Mouse (Mus musculus) neural tube, embryonic 15.5 days (tissue): ENCODE data around the gene Lst1. TPM values are rescaled to one million over a fixed set of nuclear protein-coding genes. Genes with fewer than 3 reads are reported as not detected.

ENCODE experiments used
- ATAC-seq: fragments of 200-750 bp; cut with Nextera tagmentation; 2 replicates; pipeline ENCODE4 v1.8.0; 2017; ENCODE audit warnings: mild to moderate bottlenecking, moderate TSS enrichment, moderate library complexity; ENCODE audit not compliant: low FRiP score
- H3K27ac ChIP-seq: fragments of 300-500 bp; sonication (generic); replicated peaks from 2 replicates; pipeline ENCODE4 v1.5.1; 2015; ENCODE audit warnings: mild to moderate bottlenecking, inconsistent platforms
- H3K27me3 ChIP-seq: fragments of 300-500 bp; sonication (generic); replicated peaks from 2 replicates; pipeline ENCODE4 v1.6.1; 2015; ENCODE audit warnings: inconsistent platforms
- H3K36me3 ChIP-seq: fragments of 300-500 bp; sonication (generic); 2 replicates; pipeline ENCODE4 v1.6.1; 2015; ENCODE audit warnings: inconsistent platforms
- H3K4me1 ChIP-seq: fragments of 300-500 bp; sonication (generic); 2 replicates; pipeline ENCODE4 v1.6.1; 2015; ENCODE audit warnings: inconsistent platforms
- H3K4me2 ChIP-seq: fragments of 300-500 bp; sonication (generic); 2 replicates; pipeline ENCODE4 v1.6.1; 2015; ENCODE audit warnings: inconsistent platforms, mild to moderate bottlenecking, moderate library complexity
- H3K4me3 ChIP-seq: fragments of 300-500 bp; sonication (generic); replicated peaks from 2 replicates; pipeline ENCODE4 v1.5.1; 2015; ENCODE audit warnings: mild to moderate bottlenecking, inconsistent platforms
- H3K9ac ChIP-seq: fragments of 300-500 bp; sonication (generic); replicated peaks from 2 replicates; pipeline ENCODE4 v1.6.1; 2015; ENCODE audit warnings: mild to moderate bottlenecking, inconsistent platforms
- H3K9me3 ChIP-seq: fragments of 300-500 bp; sonication (generic); replicated peaks from 2 replicates; pipeline ENCODE4 v1.6.1; 2016; ENCODE audit warnings: inconsistent platforms
- WGBS: fragments of 180-500 bp; shearing (Covaris S2); methylation state at CpG from one replicate; pipeline ENCODE4 v1.1.7; 2015; ENCODE audit warnings: mixed read lengths; 5-methylcytosine and 5-hydroxymethylcytosine counted together
- polyA plus RNA-seq: library from polyadenylated mRNA; unstranded; fragments of >200 nt; fragmentation: Nextera tagmentation; extraction: Ambion mirVana; gene quantifications from 2 replicates; pipeline ENCODE4 v1.2.1, GENCODE M21; 2015

The Lst1 gene
- polyA plus RNA-seq, 1 experiment from 2014 or later, result 8.3 TPM

GRCm38 (mm10) chr17:35204494-35205379, 16.5 kb upstream of the Lst1 start, which contains the start of gene Lta:
Gene Lta, minus strand, starts transcription at chr17:35205351.
- 36% methylated on average over 20 of the region's 20 CpGs for WGBS
- no peak within 1 kb of the TSS for H3K4me2 ChIP-seq

DNA sequence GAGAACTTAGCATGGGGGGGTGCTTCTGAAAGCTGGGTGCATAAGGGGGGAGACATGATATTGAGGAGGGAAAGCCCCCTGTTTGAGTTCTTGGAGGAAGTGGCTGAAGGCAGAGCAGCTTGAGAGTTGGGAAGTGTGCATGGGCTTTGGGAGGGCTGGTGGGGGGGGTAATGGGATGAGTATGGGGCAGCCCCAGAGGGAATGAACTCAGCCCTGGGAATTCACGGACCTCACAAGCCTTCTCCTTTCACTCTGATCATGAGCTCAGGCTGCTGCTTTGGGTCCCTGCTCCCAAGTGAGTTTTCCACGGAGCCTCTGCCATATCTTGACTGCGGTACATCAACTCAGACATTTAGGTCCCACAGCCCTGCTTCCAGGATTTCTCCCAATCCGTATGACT, 14.2 kb upstream of the Lst1 start:
- Histone ChIP-seq H3K27ac (no peak overlapping the region), H3K4me1 (no peaks in the 10 kb centered on the region), H3K4me3 (no peak overlapping the region), H3K9me3 (no peaks in the 10 kb centered on the region), H3K4me2 (no peak overlapping the region), H3K27me3 (peaks cover 30% of the 10 kb centered on the region), H3K9ac (no peak overlapping the region), H3K36me3 (no peaks in the 10 kb centered on the region)
- 82% methylated on average over 4 of the region's 4 CpGs for WGBS
- ATAC-seq, result no peak

More at GRCm38 (mm10) chr17:35204494-35205379, 16.5 kb upstream of the Lst1 start, which contains the start of gene Lta:
- Histone ChIP-seq H3K36me3 (no peaks in the 10 kb centered on the region), H3K9me3 (no peaks in the 10 kb centered on the region), H3K9ac (no peak within 1 kb of the TSS), H3K4me1 (no peaks in the 10 kb centered on the region), H3K27ac (no peak within 1 kb of the TSS), H3K27me3 (peaks cover 24% of the 10 kb centered on the region), H3K4me3 (no peak within 1 kb of the TSS)
- no peak for ATAC-seq

- WGBS, result 37% methylated on average over 13 of the region's 13 CpGs
- H3K36me3 ChIP-seq, result no peaks in the 10 kb centered on the region
- H3K27ac ChIP-seq, result no peak within 1 kb of the TSS
- H3K4me2 ChIP-seq, result no peak within 1 kb of the TSS
- no peaks in the 10 kb centered on the region for H3K9me3 ChIP-seq
- H3K9ac ChIP-seq, result no peak within 1 kb of the TSS
- peaks cover 35% of the 10 kb centered on the region for H3K27me3 ChIP-seq
- no peak for ATAC-seq
- H3K4me1 ChIP-seq, result no peaks in the 10 kb centered on the region
- no peak within 1 kb of the TSS for H3K4me3 ChIP-seq
Measured at GRCm38 (mm10) chr17:35201787-35202186, 13.5 kb upstream of the Lst1 start, which contains the start of gene Tnf. Gene Tnf, minus strand, starts transcription at chr17:35202007.

DNA sequence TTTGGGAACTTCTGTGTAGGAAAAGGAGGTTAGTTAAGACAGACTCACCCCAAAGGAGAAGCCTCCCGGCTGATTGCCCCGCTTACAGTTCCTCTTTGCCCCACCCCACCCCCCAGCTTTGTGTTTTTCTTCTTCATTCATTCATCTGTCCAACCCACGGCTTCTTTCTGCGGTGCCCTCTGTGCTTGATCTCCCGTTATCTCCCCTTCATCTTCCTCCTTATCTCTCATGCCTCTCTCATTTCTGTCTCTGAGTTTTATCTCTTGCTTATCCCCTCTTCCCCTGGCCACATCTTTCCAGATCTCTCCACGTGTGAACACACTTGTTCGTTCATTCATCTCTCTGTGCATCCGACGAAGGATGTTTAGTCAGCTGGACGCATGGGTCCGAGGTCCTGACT, 12.9 kb upstream of the Lst1 start:
- Histone ChIP-seq H3K4me3 (no peak overlapping the region), H3K36me3 (no peaks in the 10 kb centered on the region), H3K9ac (no peak overlapping the region), H3K27ac (no peak overlapping the region), H3K4me2 (no peak overlapping the region), H3K27me3 (peaks cover 41% of the 10 kb centered on the region), H3K4me1 (peaks cover 3% of the 10 kb centered on the region), H3K9me3 (no peaks in the 10 kb centered on the region)
- WGBS, result 77% methylated on average over 11 of the region's 11 CpGs
- no peak for ATAC-seq

GRCm38 (mm10) chr17:35200398-35200797, 12.2 kb upstream of the Lst1 start:
- Histone ChIP-seq H3K9me3 (no peaks in the 10 kb centered on the region), H3K4me3 (no peak overlapping the region), H3K9ac (no peak overlapping the region), H3K27me3 (peaks cover 48% of the 10 kb centered on the region), H3K36me3 (no peaks in the 10 kb centered on the region), H3K4me1 (peaks cover 10% of the 10 kb centered on the region), H3K27ac (no peak overlapping the region), H3K4me2 (no peak overlapping the region)
- ATAC-seq, result no peak
- WGBS, result 90% methylated on average over 11 of the region's 11 CpGs

DNA sequence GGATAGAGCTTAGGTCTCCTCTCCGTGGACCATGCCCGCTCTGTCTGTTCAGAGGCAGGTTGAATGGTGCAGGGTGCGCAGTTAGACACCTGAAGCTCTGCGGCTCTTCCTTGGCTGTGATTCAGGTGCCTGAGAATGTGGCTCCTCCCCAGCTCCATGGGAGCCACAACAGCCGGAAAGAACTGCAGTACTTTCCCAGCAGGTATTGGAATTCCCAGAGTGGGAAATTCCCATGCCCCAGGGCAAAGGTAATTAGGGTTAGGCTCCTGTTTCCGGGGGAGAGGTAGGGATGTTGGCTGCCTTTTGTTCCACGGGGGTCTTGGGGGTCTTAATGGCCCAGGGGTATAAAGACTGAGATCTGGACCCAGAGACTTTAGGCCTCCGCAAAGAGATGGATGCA, 10.7 kb upstream of the Lst1 start:
- 21% methylated on average over 8 of the region's 8 CpGs for WGBS
- H3K4me3 ChIP-seq, result no peak overlapping the region
- H3K36me3 ChIP-seq, result no peaks in the 10 kb centered on the region
- peaks cover 50% of the 10 kb centered on the region for H3K27me3 ChIP-seq
- H3K9ac ChIP-seq, result no peak overlapping the region
- no peak overlapping the region for H3K4me2 ChIP-seq
- no peak for ATAC-seq
- H3K9me3 ChIP-seq, result no peaks in the 10 kb centered on the region
- H3K27ac ChIP-seq, result no peak overlapping the region
- peaks cover 16% of the 10 kb centered on the region for H3K4me1 ChIP-seq

DNA sequence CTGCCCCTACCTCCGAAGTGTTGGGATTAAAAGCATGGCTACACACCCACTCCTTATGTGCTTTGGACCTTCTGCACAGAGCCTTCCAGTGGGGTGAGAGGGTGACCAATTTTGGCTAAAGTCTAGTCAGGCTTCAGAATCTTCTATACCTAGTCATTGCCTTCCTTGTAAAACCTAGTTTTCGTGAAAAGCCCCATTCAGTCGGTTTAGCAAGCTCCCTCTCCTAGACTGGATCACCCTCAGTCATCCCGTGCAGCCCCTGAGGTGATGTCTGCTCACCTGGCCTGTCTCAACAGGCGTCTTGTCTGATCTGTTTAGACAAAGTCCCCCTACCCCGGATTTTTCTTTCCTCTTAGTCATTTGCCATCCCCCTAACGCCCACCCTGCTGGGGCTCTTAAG, 9.8 kb upstream of the Lst1 start:
- no peak overlapping the region for H3K27ac ChIP-seq
- H3K36me3 ChIP-seq, result no peaks in the 10 kb centered on the region
- no peak for ATAC-seq
- H3K9ac ChIP-seq, result no peak overlapping the region
- no peaks in the 10 kb centered on the region for H3K9me3 ChIP-seq
- H3K27me3 ChIP-seq, result peaks cover 44% of the 10 kb centered on the region
- H3K4me2 ChIP-seq, result no peak overlapping the region
- H3K4me1 ChIP-seq, result peaks cover 16% of the 10 kb centered on the region
- no peak overlapping the region for H3K4me3 ChIP-seq
- WGBS, result 71% methylated on average over 7 of the region's 7 CpGs

- H3K4me3 ChIP-seq, result no peak overlapping the region
- no peak overlapping the region for H3K9ac ChIP-seq
- no peak overlapping the region for H3K4me2 ChIP-seq
- H3K9me3 ChIP-seq, result no peaks in the 10 kb centered on the region
- 47% methylated on average over 6 of the region's 6 CpGs for WGBS
- no peak overlapping the region for H3K27ac ChIP-seq
- H3K36me3 ChIP-seq, result no peaks in the 10 kb centered on the region
- H3K27me3 ChIP-seq, result peaks cover 44% of the 10 kb centered on the region
- peaks cover 16% of the 10 kb centered on the region for H3K4me1 ChIP-seq
- no peak for ATAC-seq
Measured at GRCm38 (mm10) chr17:35197126-35197525, 8.9 kb upstream of the Lst1 start.

DNA sequence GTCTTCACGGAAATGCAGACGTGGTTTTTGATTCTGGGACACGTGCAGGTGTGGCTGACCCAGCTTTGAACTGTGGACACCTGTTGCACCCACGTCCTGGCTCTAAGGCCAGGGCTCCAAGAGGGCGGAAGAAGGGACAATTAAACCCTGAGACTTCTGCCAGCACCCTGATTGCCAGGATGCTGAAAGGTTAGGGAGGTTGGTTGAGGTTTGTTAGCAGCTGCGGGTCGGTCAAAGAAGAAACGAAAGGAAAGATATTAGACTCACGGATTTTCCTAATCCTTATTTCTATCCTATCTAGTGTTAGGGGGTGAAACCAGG, 8.0 kb upstream of the Lst1 start:
- H3K4me1 ChIP-seq, result peaks cover 16% of the 10 kb centered on the region
- WGBS, result 32% methylated on average over 9 of the region's 9 CpGs
- H3K9me3 ChIP-seq, result no peaks in the 10 kb centered on the region
- H3K36me3 ChIP-seq, result no peaks in the 10 kb centered on the region
- peak overlapping the region; percentile 41 for H3K4me3 ChIP-seq
- no peak for ATAC-seq
- no peak overlapping the region for H3K27ac ChIP-seq
- H3K27me3 ChIP-seq, result peaks cover 38% of the 10 kb centered on the region
- H3K4me2 ChIP-seq, result peak overlapping the region; percentile 68
- H3K9ac ChIP-seq, result no peak overlapping the region

DNA sequence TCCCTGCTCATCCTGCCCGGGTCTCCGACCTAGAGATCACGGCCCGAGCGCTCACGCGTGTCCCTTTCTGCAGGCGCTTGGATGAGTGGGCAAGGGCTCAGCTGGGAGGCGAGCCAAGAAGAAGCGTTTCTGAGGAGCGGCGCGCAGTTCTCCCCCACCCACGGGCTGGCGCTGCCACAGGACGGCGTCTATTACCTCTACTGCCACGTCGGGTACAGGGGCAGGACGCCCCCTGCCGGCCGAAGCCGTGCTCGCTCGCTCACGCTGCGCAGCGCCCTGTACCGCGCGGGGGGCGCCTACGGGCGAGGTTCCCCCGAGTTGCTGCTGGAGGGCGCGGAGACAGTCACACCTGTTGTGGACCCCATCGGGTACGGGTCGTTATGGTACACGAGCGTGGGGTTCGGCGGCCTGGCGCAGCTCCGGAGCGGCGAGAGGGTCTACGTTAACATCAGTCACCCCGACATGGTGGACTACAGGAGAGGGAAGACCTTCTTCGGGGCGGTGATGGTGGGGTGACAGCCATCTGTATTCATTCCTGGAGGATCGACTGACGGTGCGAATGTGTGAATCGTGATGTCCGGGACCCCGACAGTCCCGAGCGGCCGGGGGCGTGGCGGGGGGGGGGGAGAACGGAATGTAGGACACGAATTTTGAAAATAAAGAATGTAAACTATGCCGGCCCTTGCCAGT, 7.5 kb upstream of the Lst1 start:
- 0 out of 2 replicates have a peak overlapping the region, but pooled peaks have one; percentile 12 for H3K9ac ChIP-seq
- under 1% methylated on average over 66 of the region's 66 CpGs for WGBS
- H3K27ac ChIP-seq, result no peak overlapping the region
- peak overlapping the region; percentile 41 for H3K4me3 ChIP-seq
- H3K4me2 ChIP-seq, result peak overlapping the region; percentile 68
- H3K9me3 ChIP-seq, result no peaks in the 10 kb centered on the region
- H3K27me3 ChIP-seq, result peaks cover 38% of the 10 kb centered on the region
- peak; percentile 79; the same call in 1 of the 2 replicates for ATAC-seq
- peaks cover 16% of the 10 kb centered on the region for H3K4me1 ChIP-seq
- H3K36me3 ChIP-seq, result no peaks in the 10 kb centered on the region

DNA sequence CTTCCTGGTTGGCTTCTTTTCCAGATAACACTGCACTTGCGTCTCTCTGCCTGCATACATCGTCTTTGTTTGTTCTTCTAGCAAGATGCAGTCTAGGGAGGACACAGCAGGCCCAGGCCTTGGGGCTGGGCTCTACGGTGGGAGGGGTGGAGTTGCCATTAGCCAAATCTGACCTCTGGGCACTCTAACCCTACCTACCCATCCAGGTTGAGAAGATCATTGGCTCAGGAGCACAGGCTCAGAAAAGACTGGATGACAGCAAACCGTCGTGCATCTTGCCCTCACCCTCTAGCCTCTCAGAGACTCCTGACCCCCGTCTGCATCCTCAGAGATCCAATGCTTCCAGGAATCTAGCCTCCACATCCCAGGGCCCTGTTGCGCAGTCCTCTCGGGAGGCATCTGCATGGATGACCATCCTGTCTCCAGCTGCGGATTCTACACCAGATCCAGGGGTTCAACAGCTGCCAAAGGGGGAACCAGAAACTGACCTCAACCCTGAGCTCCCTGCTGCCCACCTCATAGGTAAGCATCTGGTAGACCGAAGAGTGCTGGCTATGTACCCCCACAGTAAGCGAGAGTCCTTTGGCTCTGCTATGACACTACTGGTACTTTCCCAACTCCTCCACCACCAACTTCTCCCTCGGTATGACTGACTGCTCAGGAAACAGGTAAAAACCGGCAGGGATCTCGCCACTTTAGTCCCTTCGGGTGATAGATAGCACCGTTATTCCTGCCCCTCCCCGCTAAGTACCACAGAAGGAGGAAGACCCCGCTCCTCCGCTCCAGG, 6.8 kb upstream of the Lst1 start:
- Histone ChIP-seq H3K4me2 (peak overlapping the region; percentile 68), H3K36me3 (no peaks in the 10 kb centered on the region), H3K4me1 (peaks cover 16% of the 10 kb centered on the region), H3K27ac (no peak overlapping the region), H3K9me3 (no peaks in the 10 kb centered on the region), H3K9ac (0 out of 2 replicates have a peak overlapping the region, but pooled peaks have one; percentile 12), H3K4me3 (peak overlapping the region; percentile 41), H3K27me3 (peaks cover 38% of the 10 kb centered on the region)
- WGBS, result 48% methylated on average over 19 of the region's 19 CpGs
- no peak for ATAC-seq
